Mouse (Mus musculus) natural killer cell, adult 2 months (primary cell): ENCODE results near the gene Daw1.

ENCODE experiments used
- DNase-seq, 2 experiments: peaks; one replicate each; pipeline ENCODE4 v3.0.0; 2022; ENCODE audit warnings: low spot score in 2 of 2

The Daw1 gene

DNA sequence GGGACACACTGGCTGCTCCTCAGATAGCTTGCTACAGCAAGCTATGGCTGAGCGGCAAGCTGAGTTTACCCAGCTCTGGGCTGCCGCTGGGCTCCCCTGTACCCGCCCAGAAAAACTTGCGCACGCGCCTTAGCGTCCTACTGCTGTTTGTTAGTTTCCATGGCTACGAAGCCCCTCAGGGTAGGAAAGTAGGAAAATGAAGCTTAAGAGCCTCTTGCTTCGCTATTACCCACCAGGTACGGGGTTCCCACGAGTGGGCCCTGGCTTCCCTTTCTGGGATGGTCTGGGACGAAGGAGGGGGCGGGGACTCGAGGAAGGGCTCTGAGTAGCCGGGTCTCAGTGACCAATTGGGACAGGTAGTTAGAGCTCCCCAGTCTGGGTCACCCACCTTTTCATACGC lies at the start of gene Daw1:
TSS of gene Daw1 (plus strand) at position 150 of the 400 bp plus-strand sequence.
- DNase-seq: no peak

DNA sequence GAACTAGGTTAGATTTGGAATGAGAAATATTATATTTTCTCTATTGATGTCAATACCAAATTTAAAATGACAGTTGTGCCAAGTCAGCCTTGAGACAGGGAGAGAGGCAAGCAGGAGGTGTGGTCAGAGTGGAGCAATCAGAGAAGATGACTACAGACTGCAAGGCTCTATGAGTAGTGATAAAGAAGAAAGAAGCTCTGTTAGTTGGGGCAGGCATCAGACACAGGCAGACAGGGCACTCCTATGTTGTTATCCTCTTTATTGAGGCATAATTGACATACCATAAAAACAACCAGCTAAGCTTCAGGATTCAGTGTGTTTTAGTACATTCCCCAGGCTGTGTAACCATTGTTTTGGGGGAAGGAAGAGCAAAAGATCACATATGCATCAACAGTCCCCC lies 48.6 kb upstream of the Daw1 start:
- DNase-seq: no peak

- no peak for DNase-seq
These were observed 47.8 kb upstream of the Daw1 start for GRCm38 (mm10) chr1:83111726-83112125.

GRCm38 (mm10) chr1:83116447-83117137 lies 43.0 kb upstream of the Daw1 start, which contains the start of gene Ccl20:
Gene Ccl20 (plus strand): TSS chr1:83116766.
- no peak for DNase-seq

GRCm38 (mm10) chr1:83117217-83117616 lies 42.3 kb upstream of the Daw1 start:
- no peak for DNase-seq

GRCm38 (mm10) chr1:83117661-83118060 lies 41.9 kb upstream of the Daw1 start:
- DNase-seq: no peak

- DNase-seq: no peak
These were observed 39.6 kb upstream of the Daw1 start for GRCm38 (mm10) chr1:83119903-83120302.

GRCm38 (mm10) chr1:83120312-83120711 lies 39.2 kb upstream of the Daw1 start:
- DNase-seq: no peak

DNA sequence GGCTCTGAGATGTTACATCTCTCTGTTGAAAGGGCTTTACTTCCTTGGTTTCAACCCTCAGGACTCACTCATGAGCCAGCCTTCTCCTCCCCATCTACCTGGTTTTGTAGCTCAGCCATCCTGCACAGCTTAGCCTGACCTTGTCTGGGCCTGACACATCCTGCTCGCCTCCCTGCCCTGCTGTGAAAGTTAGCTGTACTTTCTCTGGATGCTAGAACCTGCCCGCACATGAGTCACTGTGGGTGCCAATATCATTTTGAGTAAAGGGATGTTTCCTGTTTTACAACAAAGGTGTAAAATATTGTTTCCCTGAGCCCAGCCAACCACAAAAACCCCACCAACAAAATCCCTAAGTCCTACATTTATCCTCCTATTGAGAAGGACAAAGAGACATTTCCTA lies 36.4 kb upstream of the Daw1 start:
- no peak for DNase-seq

GRCm38 (mm10) chr1:83135829-83136228 lies 23.7 kb upstream of the Daw1 start:
- DNase-seq: no peak

GRCm38 (mm10) chr1:83137847-83138246 lies 21.7 kb upstream of the Daw1 start:
- DNase-seq: no peak

- DNase-seq: no peak
These were observed 20.8 kb upstream of the Daw1 start for GRCm38 (mm10) chr1:83138721-83139120.

GRCm38 (mm10) chr1:83141510-83141909 lies 18.0 kb upstream of the Daw1 start:
- no peak for DNase-seq

DNA sequence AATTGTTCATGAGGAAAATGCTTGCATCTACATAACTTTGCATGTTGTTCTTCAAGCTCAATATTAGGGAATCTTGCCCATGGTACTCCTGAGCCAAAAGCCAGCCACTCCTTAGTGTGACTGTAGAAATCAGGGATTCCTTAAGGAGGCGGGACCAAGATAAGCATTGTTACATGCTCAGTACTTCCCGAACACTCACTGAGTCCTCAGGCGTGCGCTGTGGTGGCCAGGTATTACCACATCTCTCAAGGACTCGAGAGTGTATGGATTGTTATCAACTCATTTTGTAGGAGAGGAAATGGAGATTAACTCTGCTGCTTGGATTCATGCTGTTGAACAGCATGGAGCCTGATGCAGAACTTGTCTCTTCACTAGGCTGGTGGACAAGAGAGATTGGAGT lies 17.5 kb upstream of the Daw1 start:
- DNase-seq: no peak

GRCm38 (mm10) chr1:83146547-83146946 lies 13.0 kb upstream of the Daw1 start:
- DNase-seq: no peak

- no peak for DNase-seq
These were observed 9.3 kb upstream of the Daw1 start for GRCm38 (mm10) chr1:83150227-83150626.

DNA sequence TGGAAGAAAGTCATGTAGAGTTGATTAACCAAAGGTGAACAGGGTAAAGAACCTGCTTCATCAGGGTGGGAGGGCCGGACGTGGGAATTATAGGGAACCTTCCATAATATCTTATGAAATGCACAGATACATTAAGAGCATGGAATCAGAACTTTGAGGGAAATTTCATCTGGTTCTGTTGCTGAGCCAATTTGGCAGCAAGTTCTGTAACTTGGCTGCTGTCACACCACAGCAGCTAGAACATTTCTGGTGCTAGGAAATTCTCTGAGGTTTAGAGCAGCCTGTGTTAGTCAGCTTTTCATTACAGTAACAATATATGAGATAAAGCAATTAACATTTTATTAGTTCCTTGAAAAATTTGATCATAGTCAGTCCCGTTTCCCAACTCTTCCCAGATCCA lies 6.6 kb upstream of the Daw1 start:
- no peak for DNase-seq

DNA sequence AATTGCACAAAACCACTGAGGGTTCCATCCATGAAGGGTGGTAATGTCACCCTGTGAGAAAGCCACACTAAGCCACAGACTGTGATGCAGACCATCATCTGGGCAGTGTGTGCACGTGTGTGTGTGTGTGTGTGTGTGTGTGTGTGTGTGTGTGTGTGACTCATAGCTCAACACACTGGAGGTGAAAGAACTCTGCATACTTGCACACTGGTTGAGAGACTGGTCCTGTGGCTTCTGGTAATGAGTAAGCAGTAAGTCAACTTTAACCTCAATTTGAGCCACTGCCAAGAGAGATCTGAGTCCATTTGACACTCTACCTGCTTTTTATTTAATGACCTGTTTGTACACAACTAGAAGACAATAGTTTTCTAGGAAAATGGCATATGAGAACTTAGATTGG lies 2.7 kb upstream of the Daw1 start:
- no peak for DNase-seq

GRCm38 (mm10) chr1:83161658-83162057 lies 2.1 kb downstream of the Daw1 start:
- DNase-seq: no peak

- DNase-seq: no peak
These were observed 4.5 kb downstream of the Daw1 start for GRCm38 (mm10) chr1:83164027-83164426.

DNA sequence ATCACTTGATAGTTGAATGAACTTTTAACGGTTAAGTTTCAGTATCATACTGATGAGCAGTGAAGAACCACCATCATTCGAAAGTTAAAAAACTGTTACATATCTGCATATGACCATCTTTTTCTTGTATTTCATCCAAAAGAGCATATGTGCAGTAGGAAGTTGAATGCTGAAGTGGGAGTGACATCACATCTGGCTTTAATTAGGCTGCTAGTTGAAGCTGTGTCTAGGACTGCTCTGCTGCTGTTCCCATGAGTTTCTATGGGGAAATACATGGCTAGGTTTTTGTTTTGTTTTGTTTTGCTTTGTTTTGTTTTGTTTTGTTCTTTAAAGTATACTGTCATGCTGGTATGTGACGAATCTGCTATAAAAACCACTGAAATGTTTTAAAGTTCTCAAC lies 9.6 kb downstream of the Daw1 start:
- no peak for DNase-seq

DNA sequence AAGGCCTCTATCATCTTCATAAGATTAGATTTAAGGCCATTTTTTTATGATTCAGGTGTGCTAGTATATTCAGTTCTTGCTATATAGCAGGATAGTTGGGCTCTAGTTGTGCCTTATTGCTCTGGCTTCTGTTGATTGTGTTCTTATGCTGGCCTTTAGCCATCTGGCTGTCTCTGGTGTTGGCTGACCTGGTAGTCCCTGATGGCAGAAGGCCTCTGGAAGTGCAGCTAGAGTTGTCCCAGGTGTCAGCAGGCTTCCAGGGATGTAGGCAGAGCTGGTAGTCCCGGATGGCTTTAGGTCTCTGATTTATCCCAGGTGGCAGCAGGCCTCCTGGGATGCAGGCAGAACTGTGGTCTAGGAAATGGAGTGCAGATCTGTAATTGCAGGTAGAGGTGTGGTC lies 16.4 kb downstream of the Daw1 start:
- DNase-seq: no peak

GRCm38 (mm10) chr1:83179531-83179930 lies 20.0 kb downstream of the Daw1 start:
- DNase-seq: no peak

DNA sequence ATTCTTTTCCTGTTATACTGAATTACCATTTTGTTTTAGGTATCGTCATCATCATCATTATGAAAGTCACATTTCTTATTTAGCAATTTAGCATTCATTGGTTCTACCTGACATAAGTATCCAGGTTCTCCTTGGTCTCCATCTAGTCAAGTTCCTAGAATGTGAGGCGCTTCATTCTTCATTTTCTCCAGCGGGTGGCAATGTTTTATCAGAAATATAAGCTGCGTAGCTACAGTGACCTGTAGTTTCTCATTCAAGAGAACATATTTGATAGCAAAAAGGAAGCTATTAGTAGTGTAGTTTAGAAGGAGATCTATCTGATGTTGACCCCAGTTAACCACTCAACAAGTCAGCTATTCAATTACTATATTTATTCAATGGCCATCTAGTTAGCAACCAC lies 21.9 kb downstream of the Daw1 start:
- no peak for DNase-seq
